Mouse (Mus musculus): ENCODE measurements around the gene Kif26a.

Kif26a gene

GRCm38 (mm10) chr12:112164840-112165219 is 18.8 kb downstream of the Kif26a start:
- in situ Hi-C loops (cut with MboI): no loop called here

DNA sequence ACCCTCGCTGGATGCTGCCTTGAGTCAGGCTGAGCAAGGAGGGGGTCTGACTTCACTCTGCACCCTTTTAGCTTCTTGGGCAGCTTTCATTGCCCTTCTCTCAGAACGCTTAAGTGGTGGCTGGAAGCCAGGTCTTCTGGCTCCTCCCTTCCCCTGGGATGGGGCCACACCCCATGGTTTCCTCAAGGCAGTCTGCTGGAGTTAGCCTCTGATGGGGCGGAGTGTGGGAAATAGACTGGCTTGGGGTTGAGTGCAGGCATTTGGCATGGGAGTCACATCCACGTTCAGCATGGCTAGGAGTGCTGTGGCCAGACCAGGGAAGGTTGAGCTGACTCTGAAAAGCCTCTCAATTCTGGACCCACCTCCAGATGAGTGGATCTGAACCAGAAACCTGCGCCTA is 23.2 kb downstream of the Kif26a start:
- in situ Hi-C loops (cut with MboI): no loop called here

- in situ Hi-C loops (cut with MboI): no loop called here
Measured at GRCm38 (mm10) chr12:112170671-112171574, 24.9 kb downstream of the Kif26a start.

GRCm38 (mm10) chr12:112171657-112172056 is 25.6 kb downstream of the Kif26a start:
- in situ Hi-C loops (cut with MboI): no loop called here

DNA sequence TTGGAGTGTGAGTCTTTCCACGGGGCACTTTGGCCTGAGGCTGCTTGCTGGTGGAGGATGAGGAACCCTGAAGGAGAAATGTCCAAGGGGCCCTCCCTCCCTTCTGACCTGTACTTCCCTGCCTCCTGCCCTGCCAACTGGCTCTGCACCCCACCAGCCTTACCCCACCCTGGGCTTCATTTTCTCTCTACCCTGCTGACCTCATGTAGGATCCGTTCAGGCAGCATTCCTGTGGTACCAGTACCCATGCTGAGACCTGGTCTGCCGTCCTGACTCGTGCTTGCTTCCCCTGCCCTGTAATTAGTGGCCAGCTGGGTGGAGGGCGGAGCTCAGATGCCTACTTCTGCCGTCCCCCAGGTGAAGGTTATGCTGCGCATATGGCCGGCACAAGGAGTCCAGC is 26.2 kb downstream of the Kif26a start:
- in situ Hi-C loops (cut with MboI): no loop called here

GRCm38 (mm10) chr12:112177679-112178078 is 31.7 kb downstream of the Kif26a start:
- in situ Hi-C loops (cut with MboI): no loop called here

DNA sequence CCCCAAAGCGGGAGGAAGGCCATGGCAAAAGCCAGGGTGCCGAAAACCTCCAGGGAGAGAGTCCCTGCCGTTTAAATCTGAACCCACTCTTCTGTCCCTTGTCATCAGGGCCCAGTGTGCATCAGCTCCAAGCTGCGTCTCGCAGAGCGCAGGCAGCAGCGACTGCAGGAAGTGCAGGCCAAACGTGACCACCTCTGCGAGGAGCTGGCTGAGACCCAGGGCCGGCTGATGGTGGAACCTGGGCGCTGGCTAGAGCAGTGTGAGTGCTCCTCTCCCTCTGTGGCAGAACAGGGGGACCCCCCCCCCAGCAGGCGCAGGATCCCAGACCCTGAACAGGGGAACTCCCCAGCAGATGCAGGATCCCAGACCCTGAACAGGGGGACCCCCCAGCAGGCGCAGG is 33.7 kb downstream of the Kif26a start:
- in situ Hi-C loops (cut with MboI): no loop called here

DNA sequence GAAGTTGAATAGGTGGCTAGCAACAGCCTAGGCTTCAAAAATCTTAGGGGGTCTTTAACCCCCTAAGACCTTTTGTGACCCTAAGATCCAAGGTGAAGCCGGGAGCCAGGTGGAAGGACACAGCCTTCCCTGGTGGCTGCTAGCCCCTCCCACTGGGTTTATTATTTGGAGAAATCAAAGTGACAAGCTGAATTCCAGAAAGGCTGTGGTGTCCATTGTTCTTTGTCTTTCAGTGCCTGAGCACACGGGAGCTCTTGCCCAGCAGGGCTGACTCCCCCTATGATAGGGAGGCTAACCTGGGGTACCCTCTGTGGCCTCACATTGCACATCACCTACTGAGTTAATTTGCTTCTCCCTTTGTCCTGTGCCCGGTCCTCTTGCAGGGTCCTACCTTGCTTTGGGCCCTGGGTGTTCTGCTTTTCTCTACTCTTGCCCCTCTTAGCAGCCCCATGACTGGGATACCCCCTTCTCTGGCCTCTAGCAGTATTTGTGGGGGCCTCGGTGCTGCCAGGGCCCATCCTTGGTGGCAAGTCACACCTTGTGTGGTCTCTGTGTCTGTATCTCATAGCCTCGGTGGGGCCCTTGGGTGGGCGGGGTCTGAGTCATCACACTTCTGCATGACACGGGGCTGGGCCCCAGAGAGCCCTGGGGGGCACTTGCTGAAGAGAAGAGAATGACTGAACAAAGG is 36.1 kb downstream of the Kif26a start:
- in situ Hi-C loops (cut with MboI): no loop called here

GRCm38 (mm10) chr12:112182609-112182955 is 36.6 kb downstream of the Kif26a start:
- in situ Hi-C loops (cut with MboI): no loop called here

DNA sequence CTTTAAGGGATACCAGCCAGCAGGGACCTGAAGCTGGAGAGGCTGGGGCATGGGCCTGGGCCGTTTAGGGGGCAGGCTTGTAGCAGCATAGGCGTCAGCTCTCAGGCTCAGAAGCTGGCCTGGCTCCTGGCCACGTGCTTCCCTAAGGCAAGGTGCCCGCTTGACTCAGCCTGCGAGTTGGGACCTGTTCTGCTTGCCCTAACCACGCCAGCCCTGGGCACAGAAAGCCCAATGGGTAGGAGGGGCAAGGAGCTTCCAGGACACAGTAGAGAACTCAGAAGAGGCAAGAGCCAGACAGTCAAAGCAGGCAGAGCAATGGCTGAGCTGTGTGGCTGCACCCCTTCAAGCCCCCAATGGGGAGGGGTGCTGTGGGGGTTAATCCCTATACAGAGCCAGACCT is 37.7 kb downstream of the Kif26a start:
- in situ Hi-C loops (cut with MboI): no loop called here

- in situ Hi-C loops (cut with MboI): no loop called here
Measured at GRCm38 (mm10) chr12:112184390-112184789, 38.4 kb downstream of the Kif26a start.

DNA sequence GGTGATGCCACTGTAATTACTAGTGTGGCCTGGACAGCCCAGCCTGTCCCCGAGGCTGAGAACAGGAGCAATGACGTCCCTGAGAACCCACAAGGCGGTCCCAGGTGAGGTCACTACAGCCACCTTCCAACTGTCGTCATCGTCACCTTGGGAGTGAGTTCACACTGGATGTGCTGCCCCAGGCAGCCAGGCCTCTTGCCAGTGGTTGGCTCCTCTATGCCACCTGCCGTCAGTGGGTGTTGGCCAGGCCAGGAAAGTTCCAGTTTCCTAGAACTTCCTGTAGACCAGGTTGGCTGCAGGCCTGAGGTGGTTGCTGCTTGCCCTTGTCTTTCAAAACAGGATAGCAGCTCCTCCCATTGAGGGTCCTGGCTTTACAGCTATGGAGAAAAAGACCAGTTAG is 40.9 kb downstream of the Kif26a start:
- in situ Hi-C loops (cut with MboI): no loop called here

- in situ Hi-C loops (cut with MboI): no loop called here
Measured at GRCm38 (mm10) chr12:112191753-112192152, 45.7 kb downstream of the Kif26a start.

DNA sequence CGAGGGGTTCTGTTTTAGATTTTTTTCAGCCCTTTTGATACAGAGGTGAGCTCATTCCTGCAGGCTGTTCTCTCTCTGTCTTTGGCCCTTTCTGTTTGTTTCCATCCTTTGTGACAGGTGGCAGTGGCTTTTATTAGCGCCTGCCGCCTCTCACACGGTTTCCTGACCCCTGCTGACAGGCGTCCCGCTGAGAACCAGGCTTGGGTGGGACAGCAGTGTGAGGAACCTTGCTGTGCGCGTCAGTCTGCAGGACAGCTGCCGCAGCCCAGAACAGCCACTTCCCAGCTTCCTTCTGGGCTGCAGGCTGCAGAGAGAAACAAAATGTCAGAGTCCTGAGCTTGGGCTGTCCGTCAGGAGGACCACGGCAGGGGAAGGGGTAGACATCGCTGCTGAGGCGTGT is 49.0 kb downstream of the Kif26a start:
- in situ Hi-C loops (cut with MboI): no loop called here

DNA sequence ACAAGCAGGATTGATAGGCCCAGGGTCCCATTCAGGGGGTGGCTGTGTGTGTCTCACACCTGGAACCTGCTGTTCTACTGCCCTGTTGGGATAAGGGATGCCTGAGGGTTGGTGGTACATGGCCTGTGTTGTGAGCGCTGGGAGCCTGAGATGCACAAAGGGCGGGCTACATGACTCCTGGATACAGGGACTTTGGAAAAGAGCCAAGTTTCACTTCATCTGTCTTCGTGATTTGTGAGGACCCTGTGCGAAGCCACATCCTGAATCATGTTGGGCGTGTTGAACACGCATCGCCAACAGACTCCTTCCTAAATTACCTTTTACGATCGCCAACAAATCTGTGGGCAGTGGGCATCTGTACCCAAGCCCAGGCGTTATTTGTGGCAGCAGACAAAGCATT is 50.6 kb downstream of the Kif26a start:
- in situ Hi-C loops (cut with MboI): no loop called here

GRCm38 (mm10) chr12:112199363-112199762 is 53.4 kb downstream of the Kif26a start:
- in situ Hi-C loops (cut with MboI): no loop called here

DNA sequence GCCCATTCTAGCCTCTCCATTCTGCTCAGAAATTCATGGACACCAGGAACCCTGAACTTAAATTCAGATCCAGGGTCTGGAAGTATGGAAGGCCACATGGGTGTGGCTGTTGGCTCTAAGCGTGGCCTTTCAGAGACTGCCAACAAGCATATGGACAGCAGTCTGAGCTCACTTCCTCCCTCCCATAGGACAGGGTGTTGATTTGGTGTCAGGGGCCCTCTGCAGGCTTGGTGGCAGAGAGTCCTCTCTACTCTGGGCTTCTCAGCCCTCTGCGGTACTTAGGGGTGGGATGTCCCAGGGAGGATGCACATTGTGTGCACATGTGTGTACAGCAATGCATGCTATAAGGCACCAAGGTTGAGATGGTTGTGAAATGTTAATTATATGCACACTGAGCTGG is 54.0 kb downstream of the Kif26a start:
- in situ Hi-C loops (cut with MboI): no loop called here

DNA sequence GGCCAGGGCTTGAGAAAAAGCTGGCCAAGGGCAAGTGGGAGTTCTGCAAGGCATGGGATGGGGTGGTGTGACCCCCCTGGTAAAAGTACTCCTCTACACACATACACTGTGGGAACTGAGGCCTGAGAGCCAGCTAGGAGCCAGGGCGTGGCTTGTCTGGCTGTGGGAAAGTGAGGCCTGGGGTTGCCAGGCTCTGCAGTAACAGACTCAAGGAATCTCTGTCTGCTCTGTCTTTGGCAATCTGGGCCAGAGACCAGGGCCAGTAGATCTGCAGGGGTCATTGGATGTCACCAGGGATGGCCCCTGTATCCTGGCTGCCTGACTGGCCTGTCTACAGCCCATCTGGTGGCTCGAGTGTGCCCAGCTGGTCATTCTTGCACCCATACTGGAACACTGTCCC is 61.2 kb downstream of the Kif26a start:
- in situ Hi-C loops (cut with MboI): no loop called here

- in situ Hi-C loops (cut with MboI): no loop called here
Measured at GRCm38 (mm10) chr12:112207734-112208133, 61.7 kb downstream of the Kif26a start.

- in situ Hi-C loops (cut with MboI): no loop called here
Measured at GRCm38 (mm10) chr12:112210622-112211021, 64.6 kb downstream of the Kif26a start.

DNA sequence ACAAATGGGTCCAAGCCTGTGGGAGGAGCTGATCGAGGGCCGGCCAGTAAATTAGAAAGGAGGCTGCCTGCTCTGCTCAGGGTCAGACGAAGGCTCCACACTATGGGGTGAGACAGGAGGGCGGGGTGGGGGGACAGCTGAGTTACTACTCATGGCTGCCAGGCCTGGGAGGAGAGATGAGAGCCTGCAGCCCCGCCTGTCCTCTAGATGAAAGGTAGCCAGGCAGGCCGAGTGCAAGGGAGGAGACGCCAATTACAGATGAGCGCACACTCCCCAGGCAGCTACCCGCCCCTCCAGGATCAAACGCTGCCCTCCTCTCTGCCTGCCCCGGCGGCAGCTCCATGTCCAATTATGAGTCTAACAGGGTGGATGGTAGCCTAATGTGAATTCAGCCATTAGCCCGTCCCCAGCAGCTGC is 68.4 kb downstream of the Kif26a start:
- in situ Hi-C loops (cut with MboI): no loop called here

DNA sequence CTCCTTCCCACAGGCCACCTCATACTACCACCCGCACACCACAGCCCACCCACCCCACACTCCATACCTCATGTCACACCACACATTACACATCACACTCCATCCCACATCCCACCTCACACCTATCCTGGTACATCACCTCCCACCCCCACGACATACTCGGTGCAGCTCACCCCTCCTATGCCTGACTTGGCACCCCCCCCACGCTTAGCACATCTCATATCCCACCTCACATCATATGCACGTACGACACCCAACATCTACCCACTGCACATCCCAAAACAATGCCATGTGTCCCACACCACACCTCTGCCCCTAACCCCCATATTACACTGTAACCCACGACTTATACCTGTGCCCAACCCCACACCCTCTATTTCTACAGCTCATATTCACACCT is 69.5 kb downstream of the Kif26a start:
- in situ Hi-C loops (cut with MboI): no loop called here

GRCm38 (mm10) chr12:112217021-112217420 is 71.0 kb downstream of the Kif26a start:
- in situ Hi-C loops (cut with MboI): no loop called here

Data from mature B cell (primary cell).